Comparison of ENCODE assay signal across 23 mouse cellular contexts in the genomic region with DNA sequence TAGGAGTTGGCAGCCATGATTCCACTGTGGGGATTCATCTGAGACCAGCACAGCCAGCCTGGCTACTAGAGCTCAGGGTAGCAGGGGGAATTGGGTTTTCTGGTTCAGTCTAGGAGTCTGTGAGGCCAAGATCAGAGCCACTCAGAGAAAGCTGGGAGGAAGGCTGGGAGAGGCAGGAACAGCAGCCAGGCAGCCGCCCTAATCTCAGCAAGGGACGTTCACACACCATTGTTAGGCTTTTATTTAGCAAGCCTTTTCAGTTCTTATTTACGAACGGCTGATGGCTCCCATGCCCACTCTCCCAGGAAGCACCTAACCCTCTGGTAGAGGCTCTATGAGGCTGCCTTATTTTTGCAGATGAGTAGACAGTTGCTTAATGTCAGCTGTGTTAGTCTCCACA. TPM values are rescaled to one million over a fixed set of nuclear protein-coding genes. Genes with fewer than 3 reads are reported as not detected.
DNase-seq lines count a peak whose midpoint lies in the region; ATAC-seq and TF ChIP-seq lines count a peak whose summit lies in the region.
"Had no signal": no experiment of that assay in that cellular context is flagged by ENCODE, and none has a peak within 500 bp of the region (broad histone marks: within the 10 kb centered on the region; RNA-seq: fewer than 3 reads in every experiment).

No protein-coding gene starts in this region.

- TF ChIP-seq CTCF in heart, adult 2 months (IDR thresholded peaks at IDR 0.05) = no peak

- no peak for ATAC-seq in kidney, embryonic 15.5 days (replicated peaks; ENCODE audit: low FRiP score)
- no peak for ATAC-seq in frontal cortex, adult (ENCODE audit: low TSS enrichment)
- ATAC-seq: intestine, embryonic 15.5 days; midbrain, embryonic 16.5 days had no signal

- no peak overlapping the region for H3K4me2 ChIP-seq in kidney, embryonic 15.5 days
- H3K4me2 ChIP-seq: embryonic facial prominence, embryonic 15.5 days; hindbrain, embryonic 15.5 days; intestine, embryonic 15.5 days; limb, embryonic 12.5 days; liver, embryonic 11.5 days; neural tube, embryonic 13.5 days had no signal

- no peak overlapping the region for H3K4me3 ChIP-seq in heart, adult 2 months
- no peak overlapping the region for H3K4me3 ChIP-seq in kidney, embryonic 15.5 days (replicated peaks)
- H3K4me3 ChIP-seq in embryonic facial prominence, embryonic 10.5 days = no peak overlapping the region
- H3K4me3 ChIP-seq: embryonic facial prominence, embryonic 15.5 days; hindbrain, embryonic 15.5 days; intestine, embryonic 15.5 days; limb, embryonic 12.5 days; myocyte; neural tube, embryonic 13.5 days had no signal

- H3K9ac ChIP-seq in heart, adult 2 months (ENCODE audit: low read depth, low read length) = no peak overlapping the region
- H3K9ac ChIP-seq in kidney, embryonic 15.5 days = no peak overlapping the region
- H3K9ac ChIP-seq: embryonic facial prominence, embryonic 15.5 days; hindbrain, embryonic 15.5 days; intestine, embryonic 15.5 days; limb, embryonic 12.5 days; neural tube, embryonic 13.5 days had no signal

- TF ChIP-seq POLR2A in heart, adult 2 months (IDR thresholded peaks at IDR 0.05; ENCODE audit: insufficient read depth, low read depth, low read length) = no peak

- H3K27me3 ChIP-seq in heart, adult 2 months (ENCODE audit: control insufficient read depth, insufficient read depth, low read length) = no peaks in the 10 kb centered on the region
- H3K27me3 ChIP-seq in kidney, embryonic 15.5 days = peaks cover 19% of the 10 kb centered on the region
- peaks cover 39% of the 10 kb centered on the region for H3K27me3 ChIP-seq in embryonic facial prominence, embryonic 10.5 days (replicated peaks; ENCODE audit: low read depth, poor library complexity, severe bottlenecking)

- peak in 1 of 2 experiments; percentile 30 for DNase-seq in heart, adult 2 months
- DNase-seq in heart, postnatal 4 days = no peak
- DNase-seq in kidney, adult 18-20 months = no peak
- DNase-seq in ES-CJ7 (ENCODE audit: low read depth, low spot score) = peak; percentile 33
- DNase-seq in embryonic facial prominence, embryonic 10.5 days (ENCODE audit: low spot score) = no peak
- DNase-seq: B cell, adult 2 months; cerebellum, adult 9-10 months; layer of hippocampus, postnatal 36 days; lung, adult 18-20 months; retina, postnatal 1 day; thymus, postnatal 14 days had no signal

- 41% methylated on average over 4 of the region's 4 CpGs for WGBS in heart, adult 2 months
- 33% methylated on average over 4 of the region's 4 CpGs for WGBS in kidney, embryonic 15.5 days
- WGBS in embryonic facial prominence, embryonic 10.5 days = 36% methylated on average over 4 of the region's 4 CpGs

- no peaks in the 10 kb centered on the region for H3K79me2 ChIP-seq in heart, adult 2 months (replicated peaks; ENCODE audit: control insufficient read depth, insufficient read depth, low read length)

- H3K4me1 ChIP-seq in heart, adult 2 months (ENCODE audit: control insufficient read depth, insufficient read depth, low read length) = peaks cover 9% of the 10 kb centered on the region
- peaks cover 9% of the 10 kb centered on the region; the same call in 1 of the 2 replicates for H3K4me1 ChIP-seq in kidney, embryonic 15.5 days
- H3K4me1 ChIP-seq in embryonic facial prominence, embryonic 10.5 days = peaks cover 21% of the 10 kb centered on the region
- H3K4me1 ChIP-seq: embryonic facial prominence, embryonic 15.5 days; hindbrain, embryonic 15.5 days; intestine, embryonic 15.5 days had no signal

- TF ChIP-seq EP300 in heart, adult 2 months (IDR thresholded peaks at IDR 0.05; ENCODE audit: insufficient read depth, low read depth, low read length) = no peak

- H3K36me3 ChIP-seq in heart, adult 2 months (ENCODE audit: control insufficient read depth, insufficient read depth, low read length) = peaks cover 12% of the 10 kb centered on the region
- no peaks in the 10 kb centered on the region for H3K36me3 ChIP-seq in kidney, embryonic 15.5 days
- H3K36me3 ChIP-seq in embryonic facial prominence, embryonic 10.5 days (replicated peaks) = no peaks in the 10 kb centered on the region
- H3K36me3 ChIP-seq: embryonic facial prominence, embryonic 15.5 days; hindbrain, embryonic 15.5 days; intestine, embryonic 15.5 days; limb, embryonic 12.5 days; neural tube, embryonic 13.5 days had no signal

- intact Hi-C loops in heart, adult 2 months (cut with DNase I) = loop anchor here (1.0 kb wide), 1 partner anchor 30 kb away; no protein-coding TSS in a partner anchor

- peak overlapping the region; percentile 88 for H3K27ac ChIP-seq in heart, adult 2 months
- H3K27ac ChIP-seq in kidney, embryonic 15.5 days = 0 out of 2 replicates have a peak overlapping the region, but pooled peaks have one; percentile 25
- peak overlapping the region; percentile 35; the same call in 1 of the 2 replicates for H3K27ac ChIP-seq in embryonic facial prominence, embryonic 10.5 days (replicated peaks)
- H3K27ac ChIP-seq: embryonic facial prominence, embryonic 15.5 days; hindbrain, embryonic 15.5 days; intestine, embryonic 15.5 days; limb, embryonic 12.5 days; neural tube, embryonic 13.5 days had no signal

- H3K9me3 ChIP-seq in kidney, embryonic 15.5 days (replicated peaks) = no peaks in the 10 kb centered on the region
- no peaks in the 10 kb centered on the region for H3K9me3 ChIP-seq in embryonic facial prominence, embryonic 10.5 days
- H3K9me3 ChIP-seq: embryonic facial prominence, embryonic 15.5 days; hindbrain, embryonic 15.5 days; intestine, embryonic 15.5 days; limb, embryonic 12.5 days; neural tube, embryonic 13.5 days had no signal

RNA-seq across cellular contexts. Expression of a gene that starts 6.5 kb away (rescaled TPM):
- 10 to 100 TPM; 26.7 to 32.1 TPM for total RNA-seq in heart, adult 2 months (2021)
- 21.2 and 25.9 TPM in 2 replicates for polyA plus RNA-seq in heart, adult 2 months (2012; rRNA removed)
- 10 to 100 TPM; 29.6 to 38.0 TPM for total RNA-seq in heart, postnatal 4 days (2021)
- 13.5 TPM in 2 replicates for polyA plus RNA-seq in kidney, embryonic 15.5 days (2015; fragmentation: Nextera tagmentation; extraction: Ambion mirVana)
- polyA plus RNA-seq in embryonic facial prominence, embryonic 10.5 days (2016; fragmentation: Nextera tagmentation; extraction: Ambion mirVana) = 9.2 and 10.3 TPM in 2 replicates
- total RNA-seq: CH12.LX; megakaryocyte, adult 5-6 weeks had no signal
- polyA plus RNA-seq: myocyte had no signal

RNA-seq across cellular contexts. Expression of a gene that starts 44.6 kb away (rescaled TPM):
- total RNA-seq in heart, adult 2 months (2021) = 10 to 100 TPM; 19.2 to 23.9 TPM
- polyA plus RNA-seq in heart, adult 2 months (2012; rRNA removed) = 35.9 and 40.0 TPM in 2 replicates
- total RNA-seq in heart, postnatal 4 days (2021) = 1 to 10 TPM; 9.0 TPM
- 12.7 and 14.5 TPM in 2 replicates for polyA plus RNA-seq in kidney, embryonic 15.5 days (2015; fragmentation: Nextera tagmentation; extraction: Ambion mirVana)
- 10.7 and 12.4 TPM in 2 replicates for polyA plus RNA-seq in embryonic facial prominence, embryonic 10.5 days (2016; fragmentation: Nextera tagmentation; extraction: Ambion mirVana)
- total RNA-seq: CH12.LX had no signal

Comparison
In these comparisons a context has a peak if more than half of its experiments do, and no peak if none do; other contexts are left out.
1. H3K27ac ChIP-seq: peak in every context shown above with its lines; median percentile 88 in heart, adult 2 months; 35 in embryonic facial prominence, embryonic 10.5 days; 25 in kidney, embryonic 15.5 days.